Mouse (Mus musculus) lung, adult 18-20 months (tissue): ENCODE data around the gene Car9.

Experiments used
- DNase-seq, 2 experiments: peaks; one replicate each; pipeline ENCODE4 v3.0.0; 2022; ENCODE audit warnings: mixed read lengths in 2 of 2

Gene Car9

GRCm38 (mm10) chr4:43496587-43496986, 10.2 kb upstream of the Car9 start:
- no peak for DNase-seq

GRCm38 (mm10) chr4:43497405-43497804, 9.4 kb upstream of the Car9 start:
- DNase-seq, result no peak

- DNase-seq, result no peak
These were observed 8.8 kb upstream of the Car9 start for GRCm38 (mm10) chr4:43497946-43498345.

DNA sequence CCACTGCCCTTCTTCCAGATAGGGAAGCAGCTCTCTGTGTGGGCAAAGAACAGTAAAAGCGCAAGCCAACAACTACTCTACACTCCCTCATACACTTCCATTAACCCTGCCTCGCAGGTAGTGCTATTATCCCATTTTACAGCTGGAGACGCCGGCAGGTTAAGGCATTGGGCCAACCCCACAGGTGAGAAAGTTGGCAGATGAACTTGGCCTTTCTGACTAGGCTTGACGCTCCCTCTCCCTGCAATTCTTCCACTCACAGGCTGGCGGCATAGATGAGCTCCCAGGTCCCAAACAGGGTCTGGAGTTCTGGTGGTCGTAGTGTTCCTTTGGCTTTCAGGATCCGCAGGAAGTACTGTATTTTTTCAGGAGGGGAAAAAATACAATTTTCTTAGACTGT, 7.8 kb upstream of the Car9 start:
- no peak for DNase-seq

DNA sequence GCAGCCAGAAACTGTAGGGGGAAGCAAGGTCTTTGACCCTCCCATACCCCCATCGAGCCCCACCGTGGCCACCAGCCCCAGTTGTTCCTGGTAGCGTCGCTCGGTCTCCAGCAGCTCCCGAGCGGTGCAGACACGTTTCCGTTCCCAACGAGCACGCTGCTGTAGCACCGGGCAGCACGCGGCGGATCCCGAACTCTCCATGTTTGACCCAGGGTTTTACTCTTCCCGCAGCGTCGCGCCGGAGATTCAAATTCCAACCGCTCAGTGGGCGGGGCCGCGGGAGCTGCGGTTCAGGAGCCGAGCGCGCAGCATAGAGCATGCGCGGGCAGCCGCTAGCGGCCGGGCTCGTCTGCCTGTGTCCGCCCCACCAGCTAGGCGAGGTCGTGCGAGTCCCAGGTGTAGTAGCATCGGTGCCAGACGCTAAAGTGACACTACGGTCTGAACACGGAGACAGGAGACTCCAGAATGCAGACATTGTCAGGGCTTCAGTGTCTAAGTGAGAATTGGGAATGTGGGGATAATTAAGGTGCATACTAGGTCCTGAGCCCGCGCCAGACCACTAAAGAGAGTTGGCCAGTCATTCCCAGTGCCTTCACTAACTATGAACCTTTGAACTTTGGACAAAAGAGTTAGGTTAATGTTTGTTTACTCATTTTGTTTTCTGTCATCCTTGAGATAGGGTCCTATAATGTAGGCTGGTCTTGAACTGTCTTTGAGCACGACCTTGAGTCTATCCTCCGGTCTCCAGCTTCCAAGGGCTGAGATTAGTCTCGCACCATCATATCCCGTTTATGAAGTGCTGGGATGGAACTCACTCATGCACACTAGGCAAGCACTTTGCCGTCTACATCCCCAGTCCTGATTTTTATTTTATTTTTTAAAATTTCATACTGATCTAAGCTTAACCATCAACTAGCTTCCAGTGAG, 7.1 kb upstream of the Car9 start, which contains the start of gene Arhgef39:
Gene Arhgef39 (minus strand): TSS at position 289 of the 927 bp plus-strand sequence.
- DNase-seq, result peak; percentile 80 to 85

GRCm38 (mm10) chr4:43503041-43503440, 3.7 kb upstream of the Car9 start:
- DNase-seq, result no peak

DNA sequence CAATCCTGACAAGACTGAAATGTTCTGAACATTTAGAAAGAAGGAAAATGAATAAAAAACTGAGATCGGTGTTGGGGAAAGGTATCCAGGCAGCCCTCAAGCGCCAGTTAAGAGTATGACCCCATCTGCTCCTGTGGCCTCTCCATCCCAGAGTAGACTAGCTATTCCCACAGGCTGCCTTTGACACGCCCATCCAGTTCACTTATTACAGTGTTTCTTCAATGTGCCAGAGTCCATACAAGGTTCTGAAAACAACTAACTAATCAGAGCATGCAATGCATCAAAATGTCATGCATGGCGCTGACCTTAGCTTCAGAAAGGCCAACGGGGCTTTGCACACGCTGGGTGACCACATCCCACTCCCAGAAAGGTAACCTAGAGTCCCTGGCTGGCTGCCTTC, 3.3 kb upstream of the Car9 start:
- no peak for DNase-seq

DNA sequence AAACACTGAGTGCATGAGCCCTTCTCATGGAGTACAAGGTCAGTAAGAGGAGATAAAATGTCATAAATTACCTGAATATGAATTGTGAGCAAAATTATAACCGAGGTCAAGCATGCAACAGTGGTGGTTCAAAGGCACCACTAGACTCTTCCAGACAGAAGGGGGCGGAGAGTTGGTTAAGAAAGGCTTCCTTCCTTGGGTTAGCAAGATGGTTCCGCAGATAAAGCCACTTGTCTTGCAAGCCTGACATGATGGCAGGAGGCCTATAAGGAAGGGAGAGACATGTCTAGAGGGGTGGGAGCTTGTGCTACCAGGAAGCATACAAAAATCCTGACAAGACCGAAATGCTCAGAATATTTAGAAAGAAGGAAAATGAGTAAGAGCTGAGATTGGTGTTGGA, 2.5 kb upstream of the Car9 start:
- DNase-seq, result no peak

GRCm38 (mm10) chr4:43506074-43506473, 692 bp upstream of the Car9 start:
- no peak for DNase-seq

DNA sequence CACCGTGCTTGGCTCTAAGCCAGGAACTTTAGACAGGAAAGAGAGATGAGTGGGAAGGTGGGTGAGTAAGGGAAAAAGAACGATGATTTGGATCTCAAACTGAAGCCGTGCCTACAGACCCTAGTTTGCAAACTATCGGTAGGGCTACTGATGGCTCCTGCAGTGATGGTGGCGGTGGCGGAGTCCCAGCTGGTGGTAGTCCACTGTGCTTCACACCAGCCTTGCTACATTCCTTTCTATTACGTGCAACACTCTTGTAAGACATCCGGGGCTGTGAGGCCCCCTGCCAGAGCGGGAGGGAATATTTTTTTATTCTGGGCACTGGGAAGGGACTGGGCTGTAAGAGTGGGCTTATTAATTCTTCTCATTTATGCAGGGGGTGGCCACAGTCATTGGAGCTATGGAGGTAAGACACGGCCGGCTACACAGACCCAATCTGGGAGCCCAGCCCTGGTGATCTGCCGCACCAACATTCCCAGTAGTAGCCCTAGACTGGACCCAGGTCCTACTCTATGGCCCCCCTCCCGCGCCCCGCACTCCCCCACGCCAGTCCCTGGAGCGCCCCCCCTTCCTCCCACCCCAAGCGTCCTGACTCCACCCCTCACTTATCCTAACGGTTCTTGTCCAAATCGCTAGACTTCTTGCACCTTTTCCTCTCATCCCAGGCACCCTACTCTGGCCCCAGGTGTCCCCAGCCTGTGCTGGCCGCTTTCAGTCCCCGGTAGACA, 1.3 kb downstream of the Car9 start:
- DNase-seq, result peak in 1 of 2 experiments; percentile 47

DNA sequence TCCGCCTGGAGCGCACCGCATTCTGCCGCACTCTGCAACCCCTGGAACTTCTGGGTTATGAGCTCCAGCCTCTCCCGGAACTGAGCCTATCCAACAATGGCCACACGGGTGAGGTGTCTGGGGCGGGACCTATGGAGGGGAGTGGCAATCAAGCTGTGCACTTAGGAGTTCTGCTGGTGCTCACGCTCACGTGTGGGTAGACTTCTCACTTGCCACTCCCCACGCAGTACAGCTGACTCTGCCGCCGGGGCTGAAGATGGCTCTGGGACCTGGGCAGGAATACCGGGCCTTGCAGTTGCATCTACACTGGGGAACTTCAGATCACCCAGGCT, 1.9 kb downstream of the Car9 start:
- DNase-seq, result peak; percentile 87 to 90

DNA sequence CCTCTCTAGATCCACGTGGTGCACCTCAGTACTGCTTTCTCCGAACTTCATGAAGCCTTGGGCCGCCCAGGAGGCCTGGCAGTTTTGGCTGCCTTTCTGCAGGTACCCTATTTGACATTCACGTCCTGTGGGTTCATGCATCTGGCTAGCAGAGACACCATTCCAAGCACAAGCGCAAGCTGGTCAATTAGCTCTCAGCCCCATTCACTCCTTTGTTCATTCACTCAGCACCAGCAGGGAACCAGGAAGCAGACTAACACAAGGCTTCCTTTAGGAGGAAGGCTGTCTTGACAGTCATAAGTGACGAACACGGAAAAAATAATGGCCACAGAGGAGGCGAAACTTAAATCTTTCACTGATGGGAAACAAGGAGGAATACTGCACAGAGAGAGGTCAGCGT, 2.3 kb downstream of the Car9 start:
- DNase-seq, result no peak

- DNase-seq, result no peak
These were observed 5.1 kb downstream of the Car9 start for GRCm38 (mm10) chr4:43511675-43512454.

GRCm38 (mm10) chr4:43512653-43513052, 5.9 kb downstream of the Car9 start:
- no peak for DNase-seq

DNA sequence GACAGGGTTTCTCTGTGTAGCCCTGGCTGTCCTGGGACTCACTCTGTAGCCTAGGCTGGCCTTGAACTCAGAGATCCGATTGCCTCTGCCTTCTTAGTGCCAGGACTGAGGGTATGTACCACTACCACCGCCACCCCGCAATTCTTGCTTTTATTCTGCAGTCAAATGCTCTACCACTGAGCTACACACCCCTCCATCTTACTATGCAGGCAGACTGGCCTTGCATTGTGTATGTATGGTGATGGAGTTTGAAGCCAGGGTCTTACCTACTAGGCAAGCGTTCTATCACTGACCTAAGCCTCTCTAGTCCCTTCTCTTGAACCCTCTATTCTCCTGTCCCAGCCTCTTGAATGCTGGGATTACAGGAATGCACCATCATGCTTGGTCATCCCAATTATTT, 6.5 kb downstream of the Car9 start:
- no peak for DNase-seq

GRCm38 (mm10) chr4:43513791-43514190, 7.0 kb downstream of the Car9 start:
- DNase-seq, result no peak

DNA sequence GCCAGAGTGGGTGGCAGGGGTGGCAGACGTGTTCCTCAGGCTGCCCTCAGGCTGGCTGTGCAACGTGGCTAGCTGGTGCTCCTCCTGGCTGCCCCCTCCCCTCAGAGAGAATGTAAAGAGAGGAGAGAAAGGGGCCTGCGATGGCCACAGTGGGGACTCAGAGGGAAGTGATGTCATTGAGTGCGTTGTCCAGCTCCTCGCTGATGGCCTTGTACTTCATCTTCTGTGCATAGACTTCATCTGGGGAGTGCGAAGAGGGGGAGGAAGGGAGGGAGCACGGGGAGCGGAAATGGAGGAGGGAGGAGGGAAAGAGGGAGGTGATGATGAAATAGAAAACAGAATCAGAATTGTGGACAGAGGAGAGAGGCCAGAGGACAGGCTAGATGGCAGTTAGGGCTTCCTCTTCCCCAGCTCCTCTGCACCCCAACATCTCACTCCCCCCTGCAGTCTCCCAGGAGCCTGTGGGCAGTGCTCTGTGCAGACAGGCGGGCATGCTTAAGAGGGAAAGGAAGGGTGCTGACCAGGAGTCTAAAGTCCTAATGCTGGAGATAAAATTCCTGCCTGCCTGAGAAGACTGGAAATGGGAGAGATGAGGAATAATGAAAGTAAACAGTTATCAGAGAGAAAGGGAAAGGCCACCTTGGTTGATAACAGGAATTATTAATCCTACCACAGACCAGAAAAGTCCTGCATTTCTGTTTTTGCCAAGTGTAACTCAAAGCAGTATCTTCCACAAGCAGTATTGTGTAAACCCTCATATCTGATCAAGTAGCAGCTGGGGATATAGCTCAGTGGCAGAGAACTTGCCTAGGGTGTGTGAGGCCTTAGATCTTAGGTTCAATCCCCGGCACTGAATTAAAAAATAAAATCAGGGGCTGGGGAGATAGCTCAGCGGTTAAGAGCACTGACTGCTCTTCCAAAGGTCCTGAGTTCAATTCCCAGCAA, 9.3 kb downstream of the Car9 start:
- no peak for DNase-seq

DNA sequence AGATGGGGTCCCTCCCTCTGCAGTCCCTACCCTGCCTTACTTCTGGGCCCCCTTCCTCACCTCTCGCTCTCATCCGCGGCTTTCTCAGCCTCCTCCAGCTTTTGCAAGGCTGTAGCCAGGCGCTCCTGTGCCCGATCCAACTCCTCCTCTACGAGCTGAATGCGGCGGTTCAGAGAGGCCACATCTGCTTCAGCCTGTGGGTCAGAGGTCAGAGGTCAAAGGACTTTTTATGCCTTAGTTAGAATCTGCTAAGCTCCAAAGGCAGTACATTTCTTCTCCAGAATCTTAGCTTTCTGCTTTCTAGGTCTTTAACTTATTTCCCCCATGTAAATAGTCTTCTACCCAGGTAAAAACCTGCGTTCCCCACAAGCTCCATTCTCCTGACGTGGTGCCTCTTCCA, 12.8 kb downstream of the Car9 start:
- no peak for DNase-seq

GRCm38 (mm10) chr4:43519956-43520355, 13.2 kb downstream of the Car9 start:
- peak; percentile 87 to 91 for DNase-seq

DNA sequence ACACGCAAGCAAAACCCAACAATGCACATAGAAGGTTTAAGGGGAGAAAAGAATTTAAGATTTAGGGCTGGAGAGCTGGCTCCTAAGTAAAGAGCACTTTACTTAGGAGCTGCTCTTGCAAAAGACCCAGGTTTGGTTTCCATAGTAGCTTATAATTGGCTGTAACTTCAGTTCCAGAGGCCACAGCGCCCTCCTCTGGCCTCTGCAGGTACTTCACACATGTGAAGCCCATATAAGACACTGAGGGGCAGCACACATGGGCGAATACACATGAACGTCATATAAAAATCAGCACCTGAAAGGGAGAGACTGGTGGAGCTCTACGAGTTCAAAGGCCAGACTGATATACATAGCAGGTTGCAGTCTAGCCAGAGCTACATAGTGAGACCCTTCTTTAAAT, 21.1 kb downstream of the Car9 start:
- DNase-seq, result no peak

DNA sequence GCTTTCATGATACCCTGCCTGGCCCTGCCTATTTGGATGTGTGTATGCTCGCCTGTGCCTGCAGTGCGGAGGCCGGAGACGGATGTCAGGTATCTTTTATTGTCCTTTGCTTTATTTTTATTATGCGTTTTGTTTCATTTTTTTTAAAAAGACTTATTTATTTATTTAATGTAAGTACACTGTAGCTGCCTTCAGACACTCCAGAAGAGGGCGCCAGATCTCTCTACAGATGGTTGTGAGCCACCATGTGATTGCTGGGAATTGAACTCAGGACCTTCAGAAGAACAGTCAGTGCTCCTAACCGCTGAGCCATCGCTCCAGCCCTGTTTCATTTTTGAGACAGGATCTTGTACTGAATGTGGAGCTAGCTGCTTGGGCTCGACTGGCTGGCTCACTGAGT, 21.7 kb downstream of the Car9 start:
- DNase-seq, result no peak

DNA sequence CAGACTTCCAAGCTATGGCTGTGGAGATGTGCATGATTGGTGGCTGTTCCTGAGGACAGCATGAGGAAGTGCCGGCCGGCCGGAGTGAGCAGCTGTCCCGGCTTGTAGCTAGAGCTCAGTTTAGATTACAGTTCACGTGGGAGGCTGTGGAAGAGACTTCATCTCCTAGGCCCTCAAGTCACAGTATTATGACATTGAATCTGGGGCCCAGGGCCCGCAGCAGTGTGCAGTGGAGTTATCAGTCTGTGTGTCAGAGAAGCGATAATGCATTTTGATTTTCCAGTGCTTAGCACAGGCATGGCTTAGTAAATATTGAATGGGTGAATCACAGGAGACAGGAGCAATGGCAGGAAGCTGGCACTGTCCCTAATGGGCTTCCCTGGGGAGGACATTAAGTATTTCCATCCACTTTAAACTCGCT, 23.3 kb downstream of the Car9 start:
- no peak for DNase-seq
